Mouse (Mus musculus) embryonic stem cell, embryonic (primary cell): ENCODE results near the gene Ccdc103.

Experiments
- CTCF ChIA-PET, 4 experiments: fragments of 300-600 bp in 2 of 4; fragments of 350-600 bp in 2 of 4; sonication (Branson Sonifier 250); formaldehyde crosslinking; loops; one replicate each; lab custom pipeline; 2022; ENCODE audit warnings: inconsistent platforms in 2 of 4; lab: Charles Lee
- POLR2A ChIA-PET, 4 experiments: fragments of 300-600 bp in 2 of 4; fragments of 350-600 bp in 2 of 4; sonication (Branson Sonifier 250); formaldehyde crosslinking; loops; one replicate each; lab custom pipeline; 2022; ENCODE audit warnings: antibody characterized with exemption in 4 of 4, inconsistent platforms in 1 of 4; lab: Charles Lee

The Ccdc103 gene

DNA sequence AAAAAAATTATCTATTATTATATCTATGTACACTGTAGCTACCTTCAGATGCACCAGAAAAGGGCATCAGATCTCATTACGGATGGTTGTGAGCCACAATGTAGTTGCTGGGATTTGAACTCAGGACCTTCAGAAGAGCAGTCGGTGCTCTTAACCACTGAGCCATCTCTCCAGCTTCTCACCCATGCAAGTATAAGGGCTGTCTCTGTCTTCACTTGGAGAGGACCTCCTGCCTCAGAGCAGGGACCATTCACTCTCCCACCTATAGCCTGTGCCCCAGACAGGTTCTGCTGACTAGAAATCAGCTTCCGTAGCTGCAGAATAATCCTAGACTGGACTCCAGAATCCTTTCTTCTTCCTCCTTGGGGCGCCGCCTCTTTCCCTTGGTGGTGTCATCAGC lies 21.1 kb downstream of the Ccdc103 start:
- ChIA-PET POLR2A (interaction anchor here (0.6 to 3.8 kb wide), 17 partner anchors 9 to 333 kb away, joined by 3 to 19 read pairs (median 4); partner anchors contain the start of genes Ccdc103 (in 2 of the 4), Eftud2 (in 2 of the 4) and Kif18b (in 2 of the 4)), CTCF (interaction anchor here in 3 of 4 experiments (0.5 to 1.6 kb wide), 9 partner anchors 9 to 655 kb away, joined by 3 to 9 read pairs (median 4); no protein-coding TSS in a partner anchor)

DNA sequence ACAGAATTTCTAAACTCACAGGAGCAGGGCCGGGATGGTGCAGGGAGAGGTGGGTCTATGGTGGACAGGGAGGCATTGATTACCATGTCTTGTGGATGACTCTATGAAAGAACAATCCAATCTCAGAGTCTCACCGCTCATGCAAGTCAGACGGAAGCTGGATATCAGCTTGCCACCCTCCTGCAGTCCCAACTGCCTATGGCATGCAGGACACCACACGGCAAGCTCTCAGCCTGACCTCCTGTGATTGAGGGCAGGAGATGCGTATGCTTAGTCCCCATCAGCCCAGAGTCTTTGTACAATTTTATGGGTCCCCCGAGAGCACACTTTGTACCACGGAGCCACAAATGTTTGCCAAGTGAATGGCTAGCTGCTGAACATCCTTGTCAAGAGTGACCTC lies 22.6 kb downstream of the Ccdc103 start:
- ChIA-PET POLR2A (interaction anchor here (0.6 to 3.8 kb wide), 12 partner anchors 9 to 310 kb away, joined by 3 to 19 read pairs (median 4); partner anchors contain the start of genes Kif18b (in 3 of the 4), Ccdc103 (in 1 of the 4), Dcakd (in 1 of the 4) and Eftud2 (in 1 of the 4)), CTCF (no interaction called here)

DNA sequence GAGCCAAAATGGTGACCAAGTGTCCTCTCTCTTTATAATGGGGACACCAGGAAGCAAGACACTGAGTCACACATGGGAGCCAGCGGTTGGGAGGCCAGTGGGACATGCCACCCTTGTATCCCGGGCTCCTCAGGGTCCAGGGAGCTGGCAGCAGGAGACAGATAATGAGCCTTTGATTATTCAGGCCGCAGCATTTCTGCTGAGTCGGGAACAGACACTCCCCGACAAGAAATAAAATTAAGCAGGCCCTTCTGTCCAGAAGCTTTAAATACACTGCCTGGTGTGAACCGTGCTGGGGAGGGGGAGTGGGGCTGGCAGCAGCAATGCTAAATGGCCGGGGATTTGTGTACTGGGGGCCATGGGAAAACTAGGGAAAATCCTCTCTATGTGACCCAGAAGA lies 30.4 kb downstream of the Ccdc103 start:
- POLR2A ChIA-PET: interaction anchor here in 2 of 4 experiments (1.1 to 7.5 kb wide), 2 partner anchors 12 to 49 kb away, joined by 3 to 45 read pairs; partner anchors contain the start of gene Kif18b (in 1 of the 2)
- CTCF ChIA-PET: interaction anchor here in 3 of 4 experiments (0.6 to 0.7 kb wide), 3 partner anchors 19 to 44 kb away, joined by 3 to 6 read pairs (median 4); no protein-coding TSS in a partner anchor

GRCm38 (mm10) chr11:102915380-102915779 lies 34.4 kb downstream of the Ccdc103 start:
- CTCF ChIA-PET: no interaction called here
- POLR2A ChIA-PET: interaction anchor here in 2 of 4 experiments (1.4 to 3.9 kb wide), 2 partner anchors 10 kb away, joined by 7 to 16 read pairs; partner anchors contain the start of gene Kif18b (in 2 of the 2)

DNA sequence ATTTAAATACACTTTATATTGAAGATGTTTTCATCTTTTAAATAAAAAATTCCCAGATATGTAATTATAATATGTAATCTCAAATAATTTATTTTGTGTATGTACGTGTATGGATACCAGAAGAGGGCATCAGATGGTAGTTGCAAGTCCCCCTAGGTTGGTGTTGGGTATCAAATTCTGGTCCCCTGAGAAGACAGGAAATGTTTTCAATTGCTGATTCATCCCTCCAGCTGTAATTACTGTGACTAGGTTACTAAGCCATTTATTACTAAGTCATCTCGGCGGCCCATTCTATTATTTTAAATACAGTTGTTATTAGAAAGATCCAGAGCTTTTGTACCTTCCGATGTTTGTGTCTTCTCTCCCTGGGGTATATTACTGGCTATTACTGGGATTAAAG lies 37.1 kb downstream of the Ccdc103 start:
- ChIA-PET CTCF (interaction anchor here in 1 of 4 experiments (0.6 kb wide), 1 partner anchor 235 kb away, joined by 3 read pairs; no protein-coding TSS in a partner anchor), POLR2A (interaction anchor here in 3 of 4 experiments (0.6 to 1.6 kb wide), 8 partner anchors 9 to 198 kb away, joined by 3 to 5 read pairs (median 4); partner anchors contain the start of gene Hexim1 (in 1 of the 3))

- POLR2A ChIA-PET: interaction anchor here (0.5 to 9.5 kb wide), 10 partner anchors 13 to 137 kb away, joined by 3 to 93 read pairs (median 3); partner anchors contain the start of gene C1ql1 (in 1 of the 4)
- CTCF ChIA-PET: interaction anchor here in 2 of 4 experiments (1.3 to 1.5 kb wide), 3 partner anchors 21 to 181 kb away, joined by 3 to 4 read pairs (median 3); partner anchors contain the start of gene Gfap (in 1 of the 2)
Measured at GRCm38 (mm10) chr11:102921491-102921890, 40.5 kb downstream of the Ccdc103 start.

- CTCF ChIA-PET: interaction anchor here (0.5 to 3.9 kb wide), 43 partner anchors 9 to 300 kb away, joined by 3 to 31 read pairs (median 3); partner anchors contain the start of genes Gfap (in 2 of the 4) and C1ql1 (in 1 of the 4)
- POLR2A ChIA-PET: interaction anchor here (0.5 to 9.5 kb wide), 111 partner anchors 9 to 1471 kb away, joined by 3 to 93 read pairs (median 5); partner anchors contain the start of genes Hexim1 (in 4 of the 4), C1ql1 (in 3 of the 4), Ccdc103 (in 3 of the 4) and Dcakd (in 3 of the 4)
Measured at GRCm38 (mm10) chr11:102924557-102925350, 43.8 kb downstream of the Ccdc103 start, which contains the start of gene Kif18b. Gene Kif18b, minus strand, starts transcription at chr11:102925124.

- POLR2A ChIA-PET: interaction anchor here (0.5 to 9.5 kb wide), 104 partner anchors 9 to 1471 kb away, joined by 3 to 93 read pairs (median 5); partner anchors contain the start of genes Hexim1 (in 4 of the 4), C1ql1 (in 3 of the 4), Ccdc103 (in 3 of the 4) and Dcakd (in 3 of the 4)
- CTCF ChIA-PET: interaction anchor here (0.5 to 3.9 kb wide), 52 partner anchors 9 to 722 kb away, joined by 3 to 31 read pairs (median 4); partner anchors contain the start of genes Gfap (in 2 of the 4), C1ql1 (in 1 of the 4) and Hexim2 (in 1 of the 4)
Measured at GRCm38 (mm10) chr11:102925351-102925717, 44.3 kb downstream of the Ccdc103 start.

DNA sequence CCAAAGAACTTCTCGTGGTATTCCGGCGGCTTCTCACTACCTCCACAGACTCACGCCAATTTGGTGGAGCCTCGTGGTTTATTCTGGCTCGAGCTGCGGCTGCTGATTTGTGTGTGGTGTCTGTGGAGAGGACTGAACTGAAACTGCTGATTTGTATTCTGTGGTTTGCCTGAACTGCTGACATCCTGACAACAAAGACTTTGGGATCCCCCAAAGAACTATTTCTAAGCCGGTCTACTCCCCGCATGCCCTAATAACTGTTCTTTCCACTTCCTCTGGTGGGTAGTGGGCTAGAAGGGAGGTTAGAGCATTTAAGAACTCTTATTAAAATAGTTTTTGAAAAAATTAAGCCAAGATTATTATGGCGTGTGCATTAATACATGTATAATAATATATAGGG lies 49.7 kb downstream of the Ccdc103 start:
- ChIA-PET CTCF (interaction anchor here in 2 of 4 experiments (0.6 to 1.0 kb wide), 2 partner anchors 38 to 597 kb away, joined by 3 to 4 read pairs; no protein-coding TSS in a partner anchor), POLR2A (interaction anchor here in 1 of 4 experiments (9.5 kb wide), 1 partner anchor 6 kb away, joined by 93 read pairs; no protein-coding TSS in a partner anchor)
